Mouse (Mus musculus) T-helper 2 cell (primary cell): Measurements from ENCODE around the gene Hmga1.

Source experiments
- in situ Hi-C: fragments of 300-600 bp; cut with MboI, MseI; formaldehyde crosslinking; loops from one replicate; pipeline ENCODE4 v1.15.1; 2025; ENCODE audit warnings: high pct_unique_total_duplicates

Gene Hmga1

GRCm38 (mm10) chr17:27528030-27528429 lies 28.3 kb upstream of the Hmga1 start:
- in situ Hi-C loops = no loop called here

GRCm38 (mm10) chr17:27528767-27529166 lies 27.5 kb upstream of the Hmga1 start:
- in situ Hi-C loops = no loop called here

- in situ Hi-C loops = no loop called here
These were observed 24.2 kb upstream of the Hmga1 start for GRCm38 (mm10) chr17:27532095-27532494.

- in situ Hi-C loops = no loop called here
These were observed 22.9 kb upstream of the Hmga1 start for GRCm38 (mm10) chr17:27533354-27533753.

GRCm38 (mm10) chr17:27534718-27535117 lies 21.6 kb upstream of the Hmga1 start:
- in situ Hi-C loops = no loop called here

GRCm38 (mm10) chr17:27541261-27541660 lies 15.0 kb upstream of the Hmga1 start:
- in situ Hi-C loops = no loop called here

GRCm38 (mm10) chr17:27541984-27542383 lies 14.3 kb upstream of the Hmga1 start:
- in situ Hi-C loops = no loop called here

- in situ Hi-C loops = no loop called here
These were observed 11.7 kb upstream of the Hmga1 start for GRCm38 (mm10) chr17:27544551-27544950.

GRCm38 (mm10) chr17:27545991-27546390 lies 10.3 kb upstream of the Hmga1 start:
- in situ Hi-C loops = no loop called here

- in situ Hi-C loops = no loop called here
These were observed 9.7 kb upstream of the Hmga1 start for GRCm38 (mm10) chr17:27546574-27547085.

GRCm38 (mm10) chr17:27547253-27547868 lies 8.9 kb upstream of the Hmga1 start:
- in situ Hi-C loops = no loop called here

GRCm38 (mm10) chr17:27549234-27549633 lies 7.1 kb upstream of the Hmga1 start:
- in situ Hi-C loops = no loop called here

GRCm38 (mm10) chr17:27551393-27551940 lies 4.8 kb upstream of the Hmga1 start:
- in situ Hi-C loops = no loop called here

GRCm38 (mm10) chr17:27552215-27553201 lies 3.8 kb upstream of the Hmga1 start:
- in situ Hi-C loops = no loop called here

GRCm38 (mm10) chr17:27554062-27554960 lies 2.0 kb upstream of the Hmga1 start:
- in situ Hi-C loops = no loop called here

GRCm38 (mm10) chr17:27555075-27555511 lies 1.2 kb upstream of the Hmga1 start:
- in situ Hi-C loops = no loop called here

GRCm38 (mm10) chr17:27555512-27556172 lies 655 bp upstream of the Hmga1 start:
- in situ Hi-C loops = no loop called here

- in situ Hi-C loops = no loop called here
These were observed 1.1 kb downstream of the Hmga1 start for GRCm38 (mm10) chr17:27557181-27557926.

GRCm38 (mm10) chr17:27557927-27558661 lies 1.8 kb downstream of the Hmga1 start:
- in situ Hi-C loops = no loop called here
